Mouse (Mus musculus): ENCODE measurements around the gene Il12rb2. TPM values are rescaled to one million over a fixed set of nuclear protein-coding genes. Genes with fewer than 3 reads are reported as not detected.

The Il12rb2 gene
- total RNA-seq, 2 experiments from 2014 or later, result not detected

DNA sequence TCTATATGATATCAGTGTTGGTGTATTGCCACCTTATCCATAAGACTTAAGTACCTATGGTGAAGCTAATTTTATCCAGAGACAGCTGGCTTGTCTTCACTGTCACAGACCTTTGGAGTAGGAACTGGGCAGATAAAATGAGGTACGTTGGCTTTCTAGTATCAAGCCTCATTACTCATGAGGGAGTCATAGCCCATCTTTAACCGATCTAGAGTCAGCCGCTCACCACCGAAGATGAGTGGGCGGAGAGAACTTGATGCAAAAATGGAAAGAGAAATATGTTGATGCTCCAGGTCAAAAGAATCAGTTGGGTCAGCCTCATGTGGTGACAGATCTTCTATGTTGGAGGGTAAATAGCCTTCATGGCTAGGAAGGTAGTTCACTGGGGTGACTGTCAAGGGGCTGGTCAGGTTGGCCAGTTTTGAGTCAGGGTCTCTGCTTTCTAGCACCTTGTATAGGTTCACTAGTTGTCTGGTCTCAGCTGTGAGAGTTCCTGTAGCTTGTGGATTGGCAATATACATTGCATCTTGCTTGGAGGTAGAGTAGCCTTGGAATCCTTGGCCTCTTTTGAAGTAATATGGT lies 83.9 kb downstream of the Il12rb2 start:
- no peak for DNase-seq

DNA sequence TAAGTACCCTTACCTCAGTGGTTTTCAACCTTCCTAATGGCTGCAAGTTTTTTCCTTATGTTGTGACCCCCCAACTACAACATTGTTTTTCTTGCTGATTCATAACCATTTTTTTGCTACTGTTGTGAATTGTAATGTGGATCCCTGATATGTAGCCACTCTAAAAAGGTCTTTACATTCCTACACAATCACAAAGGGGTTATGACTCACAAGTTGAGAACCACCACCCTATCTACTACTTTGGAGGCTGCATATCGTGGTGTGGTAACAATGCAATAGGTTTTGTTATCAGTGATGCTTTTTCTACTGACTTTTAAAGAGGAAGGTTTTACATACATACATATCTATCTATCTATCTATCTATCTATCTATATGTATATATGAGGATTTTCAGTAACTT lies 93.1 kb downstream of the Il12rb2 start:
- no peak for DNase-seq

DNA sequence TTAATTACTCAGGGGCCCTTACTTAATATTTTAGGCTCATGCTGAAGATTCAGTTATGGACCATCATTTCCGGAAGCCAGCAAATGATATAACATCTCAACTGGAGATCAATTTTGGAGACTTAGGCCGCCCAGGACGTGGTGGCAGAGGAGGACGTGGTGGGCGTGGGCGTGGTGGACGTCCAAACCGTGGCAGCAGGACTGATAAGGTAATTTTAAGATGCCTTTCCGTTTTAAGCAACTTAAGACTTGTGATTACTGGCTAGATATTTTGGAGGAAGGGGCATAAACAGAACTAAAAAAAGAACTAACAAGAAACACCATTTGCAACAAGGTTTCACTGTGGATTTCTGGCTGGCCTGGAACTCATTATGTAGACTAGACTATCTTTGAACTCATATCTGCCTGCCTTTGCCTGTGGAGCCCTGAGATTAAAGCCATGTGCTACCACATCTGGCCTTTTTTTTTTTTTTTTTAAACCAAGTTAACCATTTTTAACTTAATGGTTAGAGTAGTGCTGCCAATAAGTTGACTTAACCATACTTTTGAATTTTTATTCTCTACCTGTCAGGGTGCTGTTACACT lies 94.3 kb downstream of the Il12rb2 start:
- no peak for DNase-seq

DNA sequence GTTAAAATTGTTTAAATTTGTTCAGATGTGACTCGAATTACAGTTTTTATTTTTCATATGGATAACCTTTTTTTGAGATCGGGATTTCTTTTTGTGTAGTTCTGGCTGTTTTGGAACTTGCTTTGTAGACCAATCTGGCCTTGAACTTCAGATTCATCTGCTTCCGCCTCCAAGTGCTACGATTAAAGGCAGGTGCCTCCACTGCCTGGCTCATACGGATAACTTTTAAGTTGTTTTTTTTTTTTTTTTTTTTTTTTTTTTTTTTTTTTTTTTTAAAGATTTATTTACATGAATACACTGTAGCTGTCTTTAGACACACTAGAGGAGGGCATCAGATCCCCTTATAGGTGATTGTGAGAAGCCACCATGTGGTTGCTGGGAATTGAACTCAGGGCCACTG lies 98.0 kb downstream of the Il12rb2 start:
- DNase-seq, result no peak

DNA sequence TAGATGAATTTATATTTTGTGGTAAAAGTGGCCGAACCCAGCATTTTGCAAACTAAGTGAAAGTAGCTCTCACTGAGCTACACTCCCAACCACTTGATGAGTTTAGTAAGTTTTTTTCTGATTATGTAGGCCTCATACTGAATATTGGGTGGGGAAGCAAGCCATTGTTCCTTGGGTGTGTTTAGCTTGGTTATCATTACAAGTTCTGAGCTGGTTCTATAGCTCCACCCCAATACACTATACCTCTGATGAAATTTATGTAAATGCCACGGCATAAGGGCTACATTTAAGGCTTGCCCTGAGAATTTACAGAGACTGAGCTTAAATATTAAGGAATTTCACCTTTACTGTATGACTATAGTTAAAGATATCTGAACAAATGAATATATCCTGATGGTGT lies 106.5 kb downstream of the Il12rb2 start:
- no peak for DNase-seq

GRCm38 (mm10) chr6:67268983-67269382 lies 107.0 kb downstream of the Il12rb2 start:
- no peak for DNase-seq

- DNase-seq, result no peak
These were observed 107.8 kb downstream of the Il12rb2 start for GRCm38 (mm10) chr6:67268245-67268612.

DNA sequence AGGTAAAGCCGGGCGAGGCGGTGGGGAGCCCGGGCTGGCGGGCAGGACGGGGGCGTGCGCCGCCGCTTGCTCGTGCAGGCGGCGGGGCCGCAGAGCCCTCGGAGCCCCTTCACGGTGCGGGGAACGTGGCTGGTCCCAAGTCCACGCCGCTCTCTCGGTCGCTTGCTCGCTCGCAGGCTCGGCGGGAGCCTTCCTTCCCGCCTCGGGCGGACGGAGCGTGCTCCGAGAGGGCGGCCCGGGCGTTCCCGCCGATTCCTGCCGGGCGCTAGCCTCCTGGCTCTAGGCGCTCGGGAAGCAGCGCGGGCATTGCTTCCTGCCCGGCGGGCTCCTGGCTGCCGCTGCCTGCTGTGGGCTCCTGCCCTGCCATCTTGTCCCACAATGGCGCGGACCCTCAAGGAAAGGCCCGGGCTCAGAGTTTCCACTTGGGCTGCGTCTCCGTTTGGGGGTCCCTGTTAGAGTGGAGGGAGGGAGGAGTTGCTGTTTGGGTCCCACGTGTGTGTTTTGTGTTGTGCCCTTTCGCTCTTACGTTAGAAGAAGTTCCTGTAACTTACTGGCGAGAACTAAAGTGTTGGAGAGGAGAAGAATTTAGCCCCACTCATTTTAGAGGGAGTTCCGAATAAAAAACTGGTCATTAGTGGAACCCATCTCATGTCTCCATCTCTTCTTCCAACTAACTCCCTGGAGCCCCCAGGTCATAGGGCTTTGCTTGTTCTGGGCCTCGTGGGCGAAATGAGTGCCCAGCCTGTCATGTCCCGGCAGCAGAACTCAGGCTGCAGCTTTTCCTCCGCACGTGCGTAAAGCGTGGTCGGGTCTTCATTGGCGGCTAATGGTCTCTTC lies 108.4 kb downstream of the Il12rb2 start:
- DNase-seq, result peak; percentile 23 to 24

DNA sequence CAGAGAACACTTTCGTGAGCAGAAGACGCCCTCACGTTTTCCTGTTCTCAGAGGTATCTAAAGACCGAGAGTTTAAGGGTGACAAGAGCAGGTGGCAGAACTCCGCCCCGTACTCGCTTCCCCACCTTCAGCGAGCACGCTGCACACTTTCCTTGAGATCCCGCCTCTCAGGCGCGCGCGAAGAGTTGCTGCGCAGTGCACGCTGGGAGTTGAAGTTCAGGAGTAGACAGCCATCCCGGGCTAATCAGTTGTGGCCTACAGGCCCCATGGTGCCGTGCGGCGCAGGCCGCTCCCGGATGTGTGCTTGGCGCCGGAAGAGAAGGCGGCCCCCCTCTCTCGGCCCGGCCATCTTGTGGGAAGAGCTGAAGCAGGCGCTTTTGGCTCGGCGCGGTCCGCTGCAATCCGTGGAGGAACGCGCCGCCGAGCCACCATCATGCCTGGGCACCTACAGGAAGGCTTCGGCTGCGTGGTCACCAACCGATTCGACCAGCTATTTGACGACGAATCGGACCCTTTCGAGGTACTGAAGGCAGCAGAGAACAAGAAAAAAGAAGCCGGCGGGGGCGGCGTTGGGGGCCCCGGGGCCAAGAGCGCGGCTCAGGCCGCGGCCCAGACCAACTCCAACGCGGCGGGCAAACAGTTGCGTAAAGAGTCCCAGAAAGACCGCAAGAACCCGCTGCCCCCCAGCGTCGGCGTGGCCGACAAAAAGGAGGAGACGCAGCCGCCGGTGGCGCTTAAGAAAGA lies 109.2 kb downstream of the Il12rb2 start:
- DNase-seq, result peak; percentile 95 to 97

- DNase-seq, result peak in 1 of 2 experiments; percentile 26
These were observed 109.8 kb downstream of the Il12rb2 start for GRCm38 (mm10) chr6:67266159-67266657.

DNA sequence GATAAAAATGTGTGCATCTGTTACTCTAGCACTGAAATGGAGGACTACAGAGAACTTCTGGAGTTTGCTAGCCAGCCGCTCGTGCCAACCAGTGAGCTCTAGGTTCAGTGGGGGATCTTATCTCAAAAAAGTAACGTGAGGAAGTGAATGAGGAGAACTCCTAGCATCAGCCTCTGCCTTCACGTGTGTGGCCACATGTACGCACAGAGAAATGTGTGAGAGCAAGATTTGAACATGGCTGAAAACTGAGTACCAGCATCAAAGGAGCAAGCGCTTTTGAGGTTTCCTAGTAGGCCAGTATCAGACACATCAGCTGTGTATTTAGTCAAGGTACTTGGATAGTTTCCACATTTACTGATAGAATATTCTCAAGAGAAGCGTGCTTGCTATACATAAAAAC lies 111.1 kb downstream of the Il12rb2 start:
- no peak for DNase-seq

GRCm38 (mm10) chr6:67251095-67251494 lies 124.9 kb downstream of the Il12rb2 start:
- no peak for DNase-seq

- DNase-seq, result no peak
These were observed 131.5 kb downstream of the Il12rb2 start for GRCm38 (mm10) chr6:67244451-67244850.

DNA sequence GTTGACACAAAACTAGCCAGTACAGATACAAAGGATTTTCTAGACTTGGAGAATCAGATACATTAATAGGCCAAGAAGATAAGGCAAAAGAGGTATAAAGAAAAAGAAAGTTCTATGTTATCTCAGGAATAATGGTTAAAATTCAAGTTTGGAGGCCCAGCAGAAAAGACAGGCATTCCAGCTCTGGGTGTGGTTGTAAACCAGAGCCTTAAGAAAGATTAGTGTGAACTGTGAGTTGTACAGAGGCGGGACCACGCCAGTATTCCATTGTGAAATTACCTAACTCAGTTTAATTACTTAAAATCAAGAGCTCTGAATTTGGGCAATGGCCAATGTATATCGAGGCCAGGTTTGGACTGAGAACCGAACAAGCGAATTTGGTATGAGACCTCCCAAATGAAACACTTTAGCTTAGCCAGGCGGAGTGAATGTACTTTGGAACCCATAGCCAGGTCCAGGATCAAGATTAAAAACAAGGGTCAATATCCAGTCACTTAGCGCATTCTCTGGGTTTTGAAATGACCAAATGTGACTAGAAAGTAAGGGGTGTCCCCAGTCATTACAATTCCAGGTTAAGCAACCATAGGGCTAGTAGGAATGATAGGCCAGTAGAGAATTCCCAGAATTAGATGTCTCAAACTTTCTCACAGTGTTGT lies 132.1 kb downstream of the Il12rb2 start:
- DNase-seq, result no peak

Other genes with a start within 250 kb of the Il12rb2 start
- gene Serbp1, start 138.0 kb downstream of the Il12rb2 start, total RNA-seq (2021), result 100 to 1,000 TPM; 220 to 226 TPM
- not detected for gene Il23r, start 115.7 kb upstream of the Il12rb2 start, total RNA-seq (2021)
- 1 to 10 TPM; 1.6 to 2.5 TPM for gene Tacstd2, start 159.6 kb upstream of the Il12rb2 start, total RNA-seq (2021)

Measured in layer of hippocampus, postnatal 36 days (tissue).